Mouse (Mus musculus): ENCODE measurements around the gene Trim47. TPM values are rescaled to one million over a fixed set of nuclear protein-coding genes. Genes with fewer than 3 reads are reported as not detected.
A peak's percentile ranks its signal among the peaks of the same experiment; 100 is the strongest.

Trim47 gene
- polyA plus RNA-seq, 1 experiment = 0.17 TPM

DNA sequence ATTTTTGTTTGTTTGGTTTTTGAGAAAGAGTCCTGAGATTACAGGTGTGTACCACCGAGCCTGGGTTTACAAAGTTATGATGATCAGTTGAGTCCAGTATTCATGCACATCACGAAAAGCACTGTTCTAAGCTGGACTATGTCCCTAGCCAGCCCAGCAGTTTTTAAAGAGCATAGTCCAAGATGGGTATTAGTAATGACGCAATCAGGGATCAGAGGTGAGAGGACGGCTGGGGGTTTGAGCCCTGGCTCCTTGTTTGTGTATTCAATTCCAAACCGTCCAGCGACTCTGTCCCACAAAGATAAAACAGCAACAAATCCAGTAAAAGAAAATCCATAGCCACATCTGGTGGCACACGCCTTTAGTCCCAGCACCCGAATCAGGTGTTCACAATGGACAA, 38.8 kb downstream of the Trim47 start:
- H3K27me3 ChIP-seq (ENCODE audit: control insufficient read depth) = no peaks in the 10 kb centered on the region
- peaks cover 26% of the 10 kb centered on the region for H3K36me3 ChIP-seq (ENCODE audit: control insufficient read depth)
- H3K9me3 ChIP-seq (ENCODE audit: control insufficient read depth, low read length) = no peaks in the 10 kb centered on the region
- TF ChIP-seq TAL1 (IDR thresholded peaks at IDR 0.05; ENCODE audit: low read length) (no peak), GATA1 (IDR thresholded peaks at IDR 0.05; ENCODE audit: low read length) (no peak)
- peak overlapping the region; percentile 84 for H3K4me3 ChIP-seq (replicated peaks)
- H3K4me1 ChIP-seq (ENCODE audit: control insufficient read depth) = peaks cover 52% of the 10 kb centered on the region

- H3K4me1 ChIP-seq (ENCODE audit: control insufficient read depth) = peaks cover 56% of the 10 kb centered on the region
- H3K9me3 ChIP-seq (ENCODE audit: control insufficient read depth, low read length) = no peaks in the 10 kb centered on the region
- TF ChIP-seq GATA1 (IDR thresholded peaks at IDR 0.05; ENCODE audit: low read length) (no peak), TAL1 (IDR thresholded peaks at IDR 0.05; ENCODE audit: low read length) (no peak)
These were observed 39.5 kb downstream of the Trim47 start for GRCm38 (mm10) chr11:116087194-116088130.

DNA sequence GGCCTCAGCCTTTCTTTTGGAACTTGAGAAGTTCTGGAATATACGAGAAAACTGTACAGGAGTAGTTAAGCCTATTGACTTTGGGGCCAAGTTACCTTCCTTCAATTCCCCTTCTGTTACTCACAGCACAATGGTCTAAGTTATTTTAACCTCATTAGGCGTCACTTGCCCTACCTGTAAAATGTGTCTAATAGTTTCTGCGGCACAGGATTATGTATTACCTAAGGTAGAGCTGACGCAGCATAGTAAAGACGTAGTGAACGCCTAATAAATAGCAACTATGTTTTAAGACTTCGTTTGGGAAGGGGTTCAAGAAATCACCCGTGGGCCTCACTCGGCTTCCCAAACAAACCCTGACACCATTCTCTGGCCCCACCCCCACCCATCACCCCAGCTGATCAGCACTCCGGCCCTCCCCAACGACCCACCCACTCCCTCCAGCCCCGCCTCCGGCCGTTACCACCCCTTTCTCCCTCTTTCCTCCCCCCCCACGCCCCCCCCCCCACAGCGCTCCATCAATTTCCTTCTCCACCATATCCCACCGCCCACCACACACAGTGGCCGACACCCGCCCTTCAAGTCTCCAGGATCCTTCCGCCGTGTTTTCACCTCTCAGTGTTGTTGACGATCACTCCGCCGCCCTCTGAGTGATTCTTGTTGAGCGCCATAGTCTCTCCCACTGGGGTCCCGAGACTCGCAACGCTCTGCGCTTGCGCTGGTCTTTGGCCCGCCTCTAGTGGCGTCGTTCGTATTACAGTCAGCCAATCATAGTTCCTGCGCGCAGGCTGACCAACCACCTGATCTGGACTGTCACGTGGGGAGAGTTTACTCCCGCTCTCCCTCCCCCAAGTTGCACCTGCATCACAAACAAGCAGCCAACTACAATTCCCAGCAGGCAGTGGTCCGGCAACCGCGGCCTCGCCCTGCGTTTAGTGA, 40.5 kb downstream of the Trim47 start, which contains the start of gene Wbp2:
TSS of gene Wbp2 (minus strand) at position 738 of the 936 bp plus-strand sequence.
- Histone ChIP-seq H3K36me3 (ENCODE audit: control insufficient read depth) (peaks cover 42% of the 10 kb centered on the region), H3K4me3 (replicated peaks) (peak within 1 kb of the TSS; percentile 84), H3K4me1 (ENCODE audit: control insufficient read depth) (peaks cover 61% of the 10 kb centered on the region), H3K27me3 (ENCODE audit: control insufficient read depth) (no peaks in the 10 kb centered on the region), H3K9me3 (ENCODE audit: control insufficient read depth, low read length) (no peaks in the 10 kb centered on the region)
- no peak for TF ChIP-seq GATA1 (IDR thresholded peaks at IDR 0.05; ENCODE audit: low read length)
- TF ChIP-seq TAL1 (IDR thresholded peaks at IDR 0.05; ENCODE audit: low read length) = no peak

More at GRCm38 (mm10) chr11:116087194-116088130, 39.5 kb downstream of the Trim47 start:
- peaks cover 33% of the 10 kb centered on the region for H3K36me3 ChIP-seq (ENCODE audit: control insufficient read depth)
- H3K4me3 ChIP-seq (replicated peaks) = peak overlapping the region; percentile 84
- H3K27me3 ChIP-seq (ENCODE audit: control insufficient read depth) = no peaks in the 10 kb centered on the region

GRCm38 (mm10) chr11:116084166-116084565, 42.8 kb downstream of the Trim47 start:
- Histone ChIP-seq H3K36me3 (ENCODE audit: control insufficient read depth) (peaks cover 66% of the 10 kb centered on the region), H3K4me3 (replicated peaks) (peak overlapping the region; percentile 84), H3K27me3 (ENCODE audit: control insufficient read depth) (no peaks in the 10 kb centered on the region), H3K9me3 (ENCODE audit: control insufficient read depth, low read length) (no peaks in the 10 kb centered on the region), H3K4me1 (ENCODE audit: control insufficient read depth) (peaks cover 84% of the 10 kb centered on the region)
- TF ChIP-seq GATA1 (IDR thresholded peaks at IDR 0.05; ENCODE audit: low read length) (no peak), TAL1 (IDR thresholded peaks at IDR 0.05; ENCODE audit: low read length) (no peak)

DNA sequence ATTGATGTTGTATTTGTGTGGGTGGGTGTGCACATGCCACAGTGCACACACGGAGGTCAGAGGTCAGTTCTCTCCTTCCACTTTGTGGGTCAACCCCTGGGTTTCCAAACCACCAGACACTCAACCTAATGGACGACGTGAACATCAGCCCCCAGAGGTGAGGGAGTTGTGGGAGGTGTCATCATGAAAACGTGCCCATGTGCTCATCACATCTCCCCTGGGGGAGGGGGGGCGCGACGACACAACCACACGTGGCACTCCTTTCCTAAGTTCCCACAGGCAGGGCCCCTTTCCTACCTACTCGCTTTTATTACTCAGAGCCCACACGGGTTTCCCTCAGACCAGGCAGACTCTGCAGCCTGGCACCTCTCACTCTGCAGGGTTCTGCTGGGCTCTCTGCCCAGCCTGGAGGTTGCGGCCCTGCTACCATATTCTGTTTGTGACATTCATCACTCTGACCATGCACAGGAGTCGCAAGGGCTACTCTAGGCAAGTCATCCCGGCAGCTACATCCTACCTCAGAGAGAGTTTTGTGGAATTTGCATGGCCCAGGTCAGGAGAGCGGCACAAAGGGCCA, 43.8 kb downstream of the Trim47 start:
- H3K36me3 ChIP-seq (ENCODE audit: control insufficient read depth) = peaks cover 76% of the 10 kb centered on the region
- no peaks in the 10 kb centered on the region for H3K9me3 ChIP-seq (ENCODE audit: control insufficient read depth, low read length)
- H3K4me1 ChIP-seq (ENCODE audit: control insufficient read depth) = peaks cover 86% of the 10 kb centered on the region
- H3K4me3 ChIP-seq (replicated peaks) = no peak overlapping the region
- TF ChIP-seq GATA1 (IDR thresholded peaks at IDR 0.05; ENCODE audit: low read length) (no peak), TAL1 (IDR thresholded peaks at IDR 0.05; ENCODE audit: low read length) (no peak)
- H3K27me3 ChIP-seq (ENCODE audit: control insufficient read depth) = no peaks in the 10 kb centered on the region

GRCm38 (mm10) chr11:116081081-116081480, 45.9 kb downstream of the Trim47 start:
- TF ChIP-seq TAL1 (IDR thresholded peaks at IDR 0.05; ENCODE audit: low read length) (no peak), GATA1 (IDR thresholded peaks at IDR 0.05; ENCODE audit: low read length) (no peak)
- peaks cover 96% of the 10 kb centered on the region for H3K4me1 ChIP-seq (ENCODE audit: control insufficient read depth)
- H3K9me3 ChIP-seq (ENCODE audit: control insufficient read depth, low read length) = no peaks in the 10 kb centered on the region
- H3K27me3 ChIP-seq (ENCODE audit: control insufficient read depth) = no peaks in the 10 kb centered on the region
- no peak overlapping the region for H3K4me3 ChIP-seq (replicated peaks)
- H3K36me3 ChIP-seq (ENCODE audit: control insufficient read depth) = peaks cover 88% of the 10 kb centered on the region

GRCm38 (mm10) chr11:116079511-116079910, 47.5 kb downstream of the Trim47 start:
- no peaks in the 10 kb centered on the region for H3K27me3 ChIP-seq (ENCODE audit: control insufficient read depth)
- peaks cover 90% of the 10 kb centered on the region for H3K36me3 ChIP-seq (ENCODE audit: control insufficient read depth)
- no peaks in the 10 kb centered on the region for H3K9me3 ChIP-seq (ENCODE audit: control insufficient read depth, low read length)
- H3K4me3 ChIP-seq (replicated peaks) = no peak overlapping the region
- TF ChIP-seq GATA1 (IDR thresholded peaks at IDR 0.05; ENCODE audit: low read length) = no peak
- peaks cover 93% of the 10 kb centered on the region for H3K4me1 ChIP-seq (ENCODE audit: control insufficient read depth)

GRCm38 (mm10) chr11:116078676-116079320, 48.2 kb downstream of the Trim47 start:
- TF ChIP-seq TAL1 (IDR thresholded peaks at IDR 0.05; ENCODE audit: low read length) (no peak), GATA1 (IDR thresholded peaks at IDR 0.05; ENCODE audit: low read length) (no peak)
- peak overlapping the region; percentile 26 for H3K4me3 ChIP-seq (replicated peaks)
- peaks cover 92% of the 10 kb centered on the region for H3K4me1 ChIP-seq (ENCODE audit: control insufficient read depth)
- H3K27me3 ChIP-seq (ENCODE audit: control insufficient read depth) = no peaks in the 10 kb centered on the region
- H3K9me3 ChIP-seq (ENCODE audit: control insufficient read depth, low read length) = no peaks in the 10 kb centered on the region
- peaks cover 90% of the 10 kb centered on the region for H3K36me3 ChIP-seq (ENCODE audit: control insufficient read depth)
